Mouse (Mus musculus): Measurements from ENCODE around the gene AC124108.1. TPM values are rescaled to one million over a fixed set of nuclear protein-coding genes. Genes with fewer than 3 reads are reported as not detected.

The AC124108.1 gene
- total and polyA plus RNA-seq, 3 experiments, result not detected

DNA sequence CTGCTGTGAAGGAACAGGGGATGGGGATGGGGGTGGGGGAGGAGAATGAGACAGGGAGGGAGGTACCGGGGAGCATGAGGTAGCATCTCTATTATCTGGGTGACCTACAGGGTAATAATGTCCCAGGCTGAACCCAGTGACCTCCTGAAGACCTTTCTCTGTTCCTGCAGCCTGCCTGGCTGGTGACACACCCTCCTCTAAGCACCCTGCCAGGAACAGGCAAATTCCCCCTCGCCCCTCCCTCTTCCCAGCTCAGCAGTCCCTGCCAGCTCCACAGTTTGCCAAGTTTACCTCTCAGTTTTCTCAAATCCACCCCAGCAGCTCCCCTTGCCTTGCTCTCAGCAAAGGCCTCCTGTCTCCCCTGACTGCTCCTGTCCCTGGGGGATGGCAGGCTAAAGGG, 32.5 kb upstream of the AC124108.1 start:
- dilution Hi-C loops (cut with MboI; ENCODE audit: extremely low pct_ligation_motif_present, extremely low pct_unique_long_range_greater_than_20kb, low sequenced_read_pairs), result no loop called here
- H3K27ac ChIP-seq (ENCODE audit: insufficient read depth, low read depth), result no peak overlapping the region
- TF ChIP-seq NRF1 (IDR thresholded peaks at IDR 0.05; ENCODE audit: low read depth, low read length), result no peak
- no peak for TF ChIP-seq EP300 (IDR thresholded peaks at IDR 0.05; ENCODE audit: low read length)
- no peak for TF ChIP-seq ETS1 (conservative IDR thresholded peaks at IDR 0.05; ENCODE audit: low read depth, low read length)
- TF ChIP-seq ELF1 (IDR thresholded peaks at IDR 0.05; ENCODE audit: low read depth, low read length), result no peak
- TF ChIP-seq SIN3A (IDR thresholded peaks at IDR 0.05; ENCODE audit: low read length), result no peak
- no peak for TF ChIP-seq JUN (IDR thresholded peaks at IDR 0.05; ENCODE audit: insufficient read depth, low read depth, low read length)
- no peak for TF ChIP-seq CHD1 (IDR thresholded peaks at IDR 0.05; ENCODE audit: low read depth, low read length)
- no peak for TF ChIP-seq MAFK (IDR thresholded peaks at IDR 0.05; ENCODE audit: insufficient replicate concordance, low read length)
- TF ChIP-seq MYC (IDR thresholded peaks at IDR 0.05; ENCODE audit: low read depth, low read length), result no peak
- no peak overlapping the region for H3K9ac ChIP-seq (ENCODE audit: insufficient read depth, low read depth)
- 0 out of 4 replicates have a peak, but pooled peaks cover 0 to 3% of the 10 kb centered on the region in 2 experiments for H3K4me1 ChIP-seq (ENCODE audit: control insufficient read depth in 1 of 2, insufficient read depth in 2 of 2)
- no peaks in the 10 kb centered on the region for H3K79me2 ChIP-seq (replicated peaks; ENCODE audit: control insufficient read depth, extremely low read depth, insufficient read depth, poor library complexity, severe bottlenecking)
- H3K4me3 ChIP-seq (replicated peaks in 1 of 3; ENCODE audit: low read depth in 2 of 3, low read length in 2 of 3, poor library complexity in 1 of 3), result no peak overlapping the region
- no peak overlapping the region for H3K4me2 ChIP-seq (ENCODE audit: insufficient read depth, low read depth, poor library complexity, severe bottlenecking)
- H3K27me3 ChIP-seq (replicated peaks), result peaks cover 62% of the 10 kb centered on the region
- no peak for DNase-seq (ENCODE audit: extremely low read depth)
- no peaks in the 10 kb centered on the region for H3K9me3 ChIP-seq (replicated peaks; ENCODE audit: low read length)
- in situ Hi-C loops (cut with MboI; ENCODE audit: low pct_ligation_motif_present, low pct_unique_long_range_greater_than_20kb, low sequenced_read_pairs), result loop anchor here (5.0 kb wide), 2 partner anchors 36 to 79 kb away; no protein-coding TSS in a partner anchor
- no peaks in the 10 kb centered on the region for H3K36me3 ChIP-seq (replicated peaks in 1 of 2; ENCODE audit: control insufficient read depth in 1 of 2, insufficient read depth in 1 of 2, low read length in 1 of 2)

- TF ChIP-seq TCF12 (IDR thresholded peaks at IDR 0.05; ENCODE audit: low read depth, low read length), result no peak
- no peak for TF ChIP-seq MAX (IDR thresholded peaks at IDR 0.05; ENCODE audit: low read length)
- no peak for TF ChIP-seq KAT2A (IDR thresholded peaks at IDR 0.05; ENCODE audit: insufficient replicate concordance, low read length)
- TF ChIP-seq CHD2 (IDR thresholded peaks at IDR 0.05; ENCODE audit: low read length), result no peak
- TF ChIP-seq ELF1 (IDR thresholded peaks at IDR 0.05; ENCODE audit: low read depth, low read length), result no peak
- TF ChIP-seq USF2 (conservative IDR thresholded peaks at IDR 0.05; ENCODE audit: low read depth, low read length), result no peak
- no peak for TF ChIP-seq RAD21 (IDR thresholded peaks at IDR 0.05; ENCODE audit: low read depth, low read length)
- no peak for TF ChIP-seq IRF4 (IDR thresholded peaks at IDR 0.05; ENCODE audit: low read depth, low read length)
- TF ChIP-seq ZC3H11A (IDR thresholded peaks at IDR 0.05; ENCODE audit: low read depth, low read length), result no peak
- no peak for TF ChIP-seq JUN (IDR thresholded peaks at IDR 0.05; ENCODE audit: insufficient read depth, low read depth, low read length)
- no peak for TF ChIP-seq USF1 (IDR thresholded peaks at IDR 0.05; ENCODE audit: low read depth, low read length)
- no peak for TF ChIP-seq ZKSCAN1 (IDR thresholded peaks at IDR 0.05; ENCODE audit: borderline replicate concordance, low read depth, low read length)
- no peak for TF ChIP-seq SMC3 (IDR thresholded peaks at IDR 0.05; ENCODE audit: low read depth, low read length)
- TF ChIP-seq CTCF (conservative IDR thresholded peaks at IDR 0.05 in 1 of 2, IDR thresholded peaks at IDR 0.05 in 1 of 2; ENCODE audit: low read depth in 2 of 2, low read length in 2 of 2), result no peak
- no peak for TF ChIP-seq RCOR1 (conservative IDR thresholded peaks at IDR 0.05; ENCODE audit: low read depth, low read length)
- TF ChIP-seq TBP (conservative IDR thresholded peaks at IDR 0.05; ENCODE audit: low read depth, low read length), result no peak
- no peak for TF ChIP-seq JUND (conservative IDR thresholded peaks at IDR 0.05; ENCODE audit: low read depth, low read length)
- no peak overlapping the region for H3K4me3 ChIP-seq (replicated peaks in 1 of 3; ENCODE audit: low read depth in 2 of 3, low read length in 2 of 3, poor library complexity in 1 of 3)
- H3K27me3 ChIP-seq (replicated peaks), result peaks cover 71% of the 10 kb centered on the region
- no peak for DNase-seq (ENCODE audit: extremely low read depth)
- dilution Hi-C loops (cut with MboI; ENCODE audit: extremely low pct_ligation_motif_present, extremely low pct_unique_long_range_greater_than_20kb, low sequenced_read_pairs), result no loop called here
- no peak overlapping the region for H3K9ac ChIP-seq (ENCODE audit: insufficient read depth, low read depth)
- 0 out of 4 replicates have a peak, but pooled peaks cover 0 to 3% of the 10 kb centered on the region in 2 experiments for H3K4me1 ChIP-seq (ENCODE audit: control insufficient read depth in 1 of 2, insufficient read depth in 2 of 2)
- no peak overlapping the region for H3K4me2 ChIP-seq (ENCODE audit: insufficient read depth, low read depth, poor library complexity, severe bottlenecking)
- in situ Hi-C loops (cut with MboI; ENCODE audit: low pct_ligation_motif_present, low pct_unique_long_range_greater_than_20kb, low sequenced_read_pairs), result loop anchor here (5.0 to 10.0 kb wide), 3 partner anchors 37 to 78 kb away; no protein-coding TSS in a partner anchor
- H3K27ac ChIP-seq (ENCODE audit: insufficient read depth, low read depth), result no peak overlapping the region
- H3K79me2 ChIP-seq (replicated peaks; ENCODE audit: control insufficient read depth, extremely low read depth, insufficient read depth, poor library complexity, severe bottlenecking), result no peaks in the 10 kb centered on the region
- H3K9me3 ChIP-seq (replicated peaks; ENCODE audit: low read length), result no peaks in the 10 kb centered on the region
- H3K36me3 ChIP-seq (replicated peaks in 1 of 2; ENCODE audit: control insufficient read depth in 1 of 2, insufficient read depth in 1 of 2, low read length in 1 of 2), result no peaks in the 10 kb centered on the region
Observed at GRCm38 (mm10) chr1:132159681-132160080, 31.6 kb upstream of the AC124108.1 start.
